Comparison of ENCODE assay signal across 9 mouse cellular contexts in genomic region chr11:43633658-43634401, GRCm38 (mm10). TPM values are rescaled to one million over a fixed set of nuclear protein-coding genes. Genes with fewer than 3 reads are reported as not detected.
A peak's percentile ranks its signal among the peaks of the same experiment; 100 is the strongest.
DNase-seq lines count a peak whose midpoint lies in the region; ATAC-seq lines count a peak whose summit lies in the region.
"Had no signal": no experiment of that assay in that cellular context is flagged by ENCODE, and none has a peak within 500 bp of the region (broad histone marks: within the 10 kb centered on the region; RNA-seq: fewer than 3 reads in every experiment).

No protein-coding gene starts in this region.

- ATAC-seq in hindbrain, embryonic 11.5 days (ENCODE audit: low FRiP score) = peak; percentile 79
- no peak for ATAC-seq in erythroid progenitor cell, adult 5-6 weeks (replicated peaks; ENCODE audit: low FRiP score, poor library complexity, severe bottlenecking)

- 0 out of 2 replicates have a peak overlapping the region, but pooled peaks have one; percentile 19 for H3K9ac ChIP-seq in hindbrain, embryonic 11.5 days (ENCODE audit: low read depth, low read length)

- H3K27me3 ChIP-seq in hindbrain, embryonic 11.5 days (ENCODE audit: control insufficient read depth, insufficient read depth, low read length) = no peaks in the 10 kb centered on the region

- no peaks in the 10 kb centered on the region for H3K36me3 ChIP-seq in hindbrain, embryonic 11.5 days (ENCODE audit: control insufficient read depth, insufficient read depth, low read length)

- peak; percentile 10 for DNase-seq in thymus, postnatal 14 days
- DNase-seq in thymus, postnatal 10 days (ENCODE audit: low spot score in 2 of 2) = no peak
- DNase-seq in frontal cortex, postnatal 36 days (ENCODE audit: low spot score in 2 of 2) = peak; percentile 50 to 60
- peak; percentile 71 for DNase-seq in hindbrain, embryonic 11.5 days (ENCODE audit: low spot score)
- peak; percentile 72 for DNase-seq in layer of hippocampus, adult 9-11 months
- peak; percentile 90 for DNase-seq in lung, postnatal 10 days
- peak; percentile 54 for DNase-seq in ovary, postnatal 14 days (ENCODE audit: low spot score)

- no peak overlapping the region for H3K4me3 ChIP-seq in hindbrain, embryonic 11.5 days (ENCODE audit: low read depth, low read length)

- peak overlapping the region; percentile 60 for H3K27ac ChIP-seq in hindbrain, embryonic 11.5 days (ENCODE audit: low read depth, low read length)

- 20% methylated on average over 19 of the region's 19 CpGs for WGBS in hindbrain, embryonic 11.5 days

- 0 out of 2 replicates have a peak overlapping the region, but pooled peaks have one; percentile 19 for H3K4me2 ChIP-seq in hindbrain, embryonic 11.5 days (replicated peaks; ENCODE audit: low read depth, low read length)

- H3K9me3 ChIP-seq in hindbrain, embryonic 11.5 days (ENCODE audit: control insufficient read depth, low read length) = no peaks in the 10 kb centered on the region

- H3K4me1 ChIP-seq in hindbrain, embryonic 11.5 days (replicated peaks; ENCODE audit: control insufficient read depth, insufficient read depth, low read length) = peaks cover 4% of the 10 kb centered on the region

RNA-seq across cellular contexts. Expression of gene Fabp6, which starts 32.5 kb away (rescaled TPM):
- not detected in 2 replicates for polyA plus RNA-seq in hindbrain, embryonic 11.5 days (2014; fragmentation: Nextera tagmentation; extraction: Ambion mirVana)
- not detected in 2 replicates for total RNA-seq in erythroid progenitor cell, adult 5-6 weeks (2015; ENCODE audit: low replicate concordance)
- not detected in 2 replicates for total RNA-seq in erythroid progenitor cell, adult 5-6 weeks (2017; ENCODE audit: low replicate concordance)
- polyA plus RNA-seq: C2C12 had no signal

RNA-seq across cellular contexts. Expression of gene 4933415A04Rik, which starts 47.0 kb away (rescaled TPM):
- 8.5 and 10.4 TPM in 2 replicates for polyA plus RNA-seq in hindbrain, embryonic 11.5 days (2014; fragmentation: Nextera tagmentation; extraction: Ambion mirVana)
- not detected in 2 replicates for total RNA-seq in erythroid progenitor cell, adult 5-6 weeks (2015; ENCODE audit: low replicate concordance)
- total RNA-seq in erythroid progenitor cell, adult 5-6 weeks (2017; ENCODE audit: low replicate concordance) = not detected in 2 replicates

RNA-seq across cellular contexts. Expression of gene Pwwp2a, which starts 48.0 kb away (rescaled TPM):
- 46.2 and 47.3 TPM in 2 replicates for polyA plus RNA-seq in hindbrain, embryonic 11.5 days (2014; fragmentation: Nextera tagmentation; extraction: Ambion mirVana)
- 67.0 and 91.8 TPM in 2 replicates for total RNA-seq in erythroid progenitor cell, adult 5-6 weeks (2015; ENCODE audit: low replicate concordance)
- total RNA-seq in erythroid progenitor cell, adult 5-6 weeks (2017; ENCODE audit: low replicate concordance) = 77.2 and 90.6 TPM in 2 replicates

Comparison
In these comparisons a context has a peak if more than half of its experiments do, and no peak if none do; other contexts are left out.
1. DNase-seq: peak in thymus, postnatal 14 days (single experiment), frontal cortex, postnatal 36 days (2 of 2), hindbrain, embryonic 11.5 days (single experiment), layer of hippocampus, adult 9-11 months (single experiment), lung, postnatal 10 days (single experiment) and ovary, postnatal 14 days (single experiment); none in thymus, postnatal 10 days (0 of 2).